Mouse (Mus musculus): ENCODE results near the gene Disp2. TPM values are rescaled to one million over a fixed set of nuclear protein-coding genes. Genes with fewer than 3 reads are reported as not detected.

Disp2 gene
- total RNA-seq (2021): 10 to 100 TPM; 53.4 to 54.0 TPM
- long read RNA-seq, experiment 1, full-length matches to known transcripts: 2 of 3 reads
- long read RNA-seq, experiment 1, partial matches to known transcripts: 0 of 3 reads
- long read RNA-seq, experiment 1, other reads (novel, unspliced or antisense): 1 of 3 reads
- long read RNA-seq, experiment 2, partial matches to known transcripts: 0 of 10 reads
- long read RNA-seq, experiment 2, other reads (novel, unspliced or antisense): 10 of 10 reads

DNA sequence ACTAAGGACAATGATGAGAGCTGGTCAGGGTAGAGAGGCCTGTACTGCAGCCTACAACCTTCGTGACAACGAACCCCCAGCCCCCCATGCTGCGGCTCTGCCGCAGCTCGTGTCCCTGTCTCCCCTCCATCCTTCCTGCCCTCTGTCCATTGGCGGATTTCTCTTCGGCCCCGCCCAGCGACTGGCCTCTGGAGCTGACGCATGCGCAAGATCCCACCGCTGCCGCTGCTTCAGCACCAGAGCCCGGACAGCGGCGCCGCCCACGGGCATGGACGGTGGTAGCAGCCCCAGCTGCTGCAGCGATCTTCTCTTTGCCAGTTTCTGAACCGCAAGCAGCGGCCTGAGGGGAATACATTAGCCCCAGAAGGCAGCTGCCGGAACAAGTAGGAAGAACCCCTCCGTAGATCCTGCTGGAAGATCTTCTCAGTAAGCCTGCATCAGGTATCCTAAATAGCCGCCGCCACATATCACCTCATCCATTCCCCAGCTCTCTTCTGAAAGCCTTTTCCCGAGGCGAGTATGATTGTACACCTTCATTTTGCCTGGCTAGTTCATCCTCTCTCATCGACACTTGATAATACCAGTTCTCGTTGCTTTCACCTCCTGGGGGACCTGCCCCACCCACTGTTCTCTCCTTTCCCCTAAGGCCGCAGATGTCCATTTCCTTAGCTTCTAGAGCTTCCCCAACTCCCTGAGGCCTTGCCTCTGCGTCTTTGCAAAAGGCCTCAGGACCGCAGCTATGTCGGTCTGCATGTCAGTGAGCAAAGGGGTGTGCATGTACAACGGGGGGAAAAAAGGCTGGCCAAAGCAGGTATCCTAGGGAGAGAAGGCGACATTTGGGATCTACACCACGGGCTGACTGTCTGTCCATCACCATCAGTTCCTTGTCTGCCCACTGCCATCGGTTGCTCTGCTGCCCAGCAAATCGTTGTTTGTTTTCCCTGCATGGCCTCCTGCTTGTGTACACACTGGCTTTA, at the start of gene Disp2:
Gene Disp2 (plus strand): TSS at position 216 of the 977 bp plus-strand sequence.
- DNase-seq (ENCODE audit: low spot score in 2 of 2): peak; percentile 88 to 89

DNA sequence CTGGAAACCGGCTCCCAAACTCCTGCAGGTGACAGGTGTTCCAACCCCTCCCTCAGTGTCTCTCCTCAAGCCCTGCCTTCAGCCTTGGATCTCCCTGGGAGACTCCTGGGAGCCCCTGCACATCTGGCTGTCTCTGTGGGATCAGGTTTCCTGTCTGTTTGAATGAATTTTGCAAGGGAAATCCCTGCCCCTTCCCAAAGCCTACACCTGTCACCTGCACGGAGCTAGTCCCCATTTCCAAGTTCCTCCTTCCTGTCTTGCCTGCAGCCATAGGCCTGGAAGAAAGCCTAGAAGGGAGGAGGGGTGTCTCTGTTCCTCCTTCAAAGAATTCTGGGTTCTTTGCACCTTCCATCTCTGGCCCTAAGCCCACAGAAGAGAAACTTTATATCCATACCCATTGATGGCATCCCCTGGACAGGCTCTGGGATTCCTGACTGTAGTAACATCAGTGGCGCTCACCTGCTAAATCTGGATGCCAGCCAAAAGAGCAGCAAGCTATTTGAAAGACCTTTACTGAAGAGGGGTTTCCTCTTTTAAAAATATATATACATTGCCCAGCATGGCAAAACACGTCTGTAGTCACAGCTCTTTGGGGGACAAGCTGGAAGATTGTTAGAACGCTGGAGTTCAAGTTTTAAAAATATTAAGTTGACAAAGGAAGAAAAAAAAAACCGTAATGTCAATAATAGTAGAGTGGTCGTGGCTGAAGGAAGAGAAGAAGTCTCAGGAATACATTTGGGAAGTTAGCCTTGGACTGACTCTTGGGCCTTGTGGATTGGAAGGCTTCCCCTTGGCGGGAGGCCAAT, 49.5 kb upstream of the Disp2 start:
- DNase-seq (ENCODE audit: low spot score in 2 of 2): no peak

DNA sequence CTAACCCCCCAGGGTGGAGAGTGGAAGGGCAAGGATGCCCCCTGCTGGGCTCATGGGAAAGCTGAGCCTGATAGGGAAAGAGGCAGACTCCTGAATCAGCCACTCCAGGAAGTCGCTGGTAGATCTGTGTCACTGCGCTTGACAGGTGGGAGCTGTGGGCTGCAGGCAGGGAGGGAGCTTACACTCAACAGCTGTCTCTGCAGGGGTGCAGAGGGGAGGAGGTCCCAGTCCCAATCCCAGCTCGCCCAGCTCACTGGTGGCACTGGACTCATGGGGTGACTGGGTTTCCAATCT, 49.0 kb upstream of the Disp2 start:
- peak; percentile 70 to 71 for DNase-seq (ENCODE audit: low spot score in 2 of 2)

DNA sequence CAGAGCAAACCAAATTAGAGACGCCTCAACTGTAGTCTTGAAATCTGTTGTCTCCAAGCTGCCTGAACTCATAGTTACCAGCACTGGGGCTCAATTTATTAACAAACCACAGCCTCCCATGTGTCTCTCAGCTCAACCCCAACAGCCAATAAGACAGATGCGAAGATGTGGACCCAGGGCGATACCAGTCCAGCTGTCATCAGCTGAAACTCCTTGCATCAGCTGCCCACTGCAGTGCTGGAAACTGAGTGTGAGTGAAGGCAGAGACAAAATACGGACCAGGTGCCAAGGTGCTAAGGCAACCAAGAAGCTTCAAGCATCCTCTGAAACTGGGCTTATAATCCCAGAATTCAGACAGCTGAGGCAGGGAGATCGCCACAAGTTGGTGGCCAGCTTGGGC, 47.5 kb upstream of the Disp2 start:
- DNase-seq (ENCODE audit: low spot score in 2 of 2): no peak

DNA sequence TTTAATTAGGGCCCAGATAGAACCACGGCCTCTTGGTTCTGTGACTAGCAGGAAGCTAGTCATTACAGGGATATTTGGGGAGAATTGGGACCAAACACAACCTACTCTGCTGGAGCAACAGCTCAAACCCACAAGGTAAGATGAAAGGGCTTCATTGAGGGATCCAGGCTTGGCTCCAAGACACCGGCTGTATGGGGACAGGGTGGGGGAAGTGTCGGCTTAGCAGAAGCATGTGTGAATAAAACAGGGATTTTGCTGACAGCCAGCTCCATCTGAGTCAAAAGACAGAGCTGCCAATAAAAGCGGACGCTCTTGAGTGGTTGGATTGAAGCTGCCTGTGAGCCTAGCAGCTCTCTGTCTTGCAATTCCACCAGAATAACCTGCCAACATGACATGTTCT, 46.2 kb upstream of the Disp2 start:
- no peak for DNase-seq (ENCODE audit: low spot score in 2 of 2)

DNA sequence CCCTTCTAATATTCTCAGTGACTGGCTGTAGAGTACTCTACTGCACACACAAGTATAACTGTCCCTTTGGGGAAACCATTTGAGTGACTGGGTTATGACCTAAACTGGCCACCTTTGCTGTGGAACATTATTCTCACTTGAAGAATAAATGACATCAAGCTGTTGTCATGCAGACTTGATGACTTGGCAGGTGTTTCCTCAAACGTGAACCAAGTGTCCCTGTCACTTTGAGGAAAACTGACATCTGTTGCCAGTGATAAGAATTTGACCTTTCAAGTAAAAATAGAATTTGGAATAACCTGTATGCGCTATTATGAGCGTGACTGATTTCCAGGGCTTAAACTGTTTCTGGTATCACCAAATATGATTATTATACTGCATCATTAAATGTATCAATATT, 39.2 kb upstream of the Disp2 start:
- no peak for DNase-seq (ENCODE audit: low spot score in 2 of 2)

DNA sequence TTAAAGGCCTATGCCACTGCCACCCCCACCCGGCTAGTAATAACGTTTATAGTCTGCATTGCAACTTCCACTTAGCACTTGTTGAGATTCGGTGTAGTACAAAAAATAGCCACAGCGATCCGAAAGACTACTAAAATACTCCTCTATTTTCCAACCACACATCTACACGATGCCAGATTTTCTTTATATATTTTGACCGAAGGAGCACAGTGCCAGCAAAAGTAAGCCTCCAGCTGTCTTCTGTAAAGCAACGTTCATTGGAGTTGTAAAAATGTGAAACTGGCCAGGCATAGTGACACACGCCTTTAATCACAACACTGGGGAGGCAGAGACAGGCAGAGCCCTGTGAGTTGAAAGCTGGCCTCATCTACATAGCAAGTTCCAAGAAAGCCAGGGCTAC, 38.3 kb upstream of the Disp2 start:
- no peak for DNase-seq (ENCODE audit: low spot score in 2 of 2)

DNA sequence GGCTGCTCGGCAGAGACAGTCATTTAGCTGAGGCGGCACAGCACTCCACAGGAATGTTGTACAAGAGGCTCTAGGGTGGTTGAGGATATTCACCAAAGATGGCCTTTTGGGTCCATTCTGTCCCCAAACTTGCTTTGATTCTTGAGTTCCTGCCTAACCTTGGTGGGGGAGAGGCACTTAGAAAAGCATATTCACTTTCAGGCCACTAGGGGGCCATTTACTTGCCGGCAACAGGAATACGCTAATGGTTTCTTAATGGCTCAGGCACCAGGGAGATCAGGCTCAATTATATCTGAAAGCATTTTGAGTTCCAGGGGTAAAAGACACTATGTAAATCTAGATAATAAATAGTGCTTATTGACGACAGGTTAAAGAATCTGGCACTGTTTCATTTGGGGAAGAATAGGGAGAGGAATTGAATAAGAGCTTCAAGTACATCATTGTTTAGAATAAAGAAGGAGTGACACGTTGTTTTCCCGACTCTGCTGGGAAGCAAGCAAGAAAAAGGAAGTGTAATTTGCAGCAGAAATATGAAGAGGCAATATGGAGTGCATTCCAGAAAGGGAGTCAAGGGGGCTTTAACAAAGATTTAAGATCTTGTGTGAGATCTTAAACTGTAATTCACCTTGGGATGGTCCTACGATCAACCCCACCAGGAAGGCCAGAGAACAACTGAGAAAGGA, 36.1 kb upstream of the Disp2 start:
- no peak for DNase-seq (ENCODE audit: low spot score in 2 of 2)

DNA sequence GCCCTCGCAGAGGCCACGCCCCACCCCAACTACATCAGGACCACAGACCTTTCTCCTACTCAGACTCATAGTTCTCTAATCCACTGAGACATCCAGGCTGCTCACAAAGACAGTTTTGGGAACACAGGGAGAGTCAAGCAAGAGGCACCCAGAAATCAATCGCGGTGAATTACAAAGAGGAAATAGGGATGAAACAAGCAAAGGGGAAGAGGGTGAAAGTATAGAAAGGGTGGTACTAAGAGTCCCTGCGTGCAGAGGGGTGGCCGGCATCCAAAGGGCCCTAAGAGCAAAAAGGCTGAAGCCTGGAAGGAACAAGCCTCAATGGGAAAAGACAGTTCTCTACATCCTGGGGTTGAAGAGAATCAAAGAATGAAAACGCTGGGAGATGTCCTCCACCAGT, 34.9 kb upstream of the Disp2 start:
- no peak for DNase-seq (ENCODE audit: low spot score in 2 of 2)

DNA sequence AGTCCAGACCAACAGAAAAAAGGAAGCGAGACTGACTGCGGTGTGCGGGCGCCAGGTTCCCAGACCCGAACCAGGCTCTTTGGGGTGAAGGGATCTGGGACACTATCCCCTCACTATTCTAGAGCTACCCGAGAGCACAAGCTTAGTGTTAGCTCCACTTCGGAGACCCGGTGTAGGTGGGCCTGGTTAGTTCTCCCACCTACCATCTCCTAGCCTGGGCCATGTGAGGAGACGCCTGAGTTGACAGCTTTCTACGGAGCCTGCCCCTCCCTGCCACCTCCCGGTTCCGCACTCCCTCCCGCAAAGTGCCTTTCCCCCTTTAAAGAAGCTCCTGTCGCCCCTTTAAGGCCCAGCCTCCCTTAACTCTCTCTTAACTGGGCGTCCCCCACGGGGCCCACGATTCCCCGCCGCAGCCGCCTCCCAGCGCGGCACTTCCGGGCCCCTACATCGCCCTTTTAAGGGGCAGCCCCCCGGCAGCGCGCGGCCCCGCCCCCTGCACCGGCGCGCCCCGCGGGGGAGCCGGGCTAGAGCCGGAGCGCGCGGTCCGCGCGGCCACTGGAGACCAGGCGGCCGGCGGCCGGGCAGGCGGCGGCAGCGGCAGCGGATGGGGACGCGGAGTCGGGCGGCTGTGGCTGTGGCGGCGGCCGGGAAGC, 34.2 kb upstream of the Disp2 start, which contains the start of gene Inafm2:
Gene Inafm2 (plus strand): TSS at position 527 of the 653 bp plus-strand sequence.
- peak; percentile 77 to 87 for DNase-seq (ENCODE audit: low spot score in 2 of 2)

DNA sequence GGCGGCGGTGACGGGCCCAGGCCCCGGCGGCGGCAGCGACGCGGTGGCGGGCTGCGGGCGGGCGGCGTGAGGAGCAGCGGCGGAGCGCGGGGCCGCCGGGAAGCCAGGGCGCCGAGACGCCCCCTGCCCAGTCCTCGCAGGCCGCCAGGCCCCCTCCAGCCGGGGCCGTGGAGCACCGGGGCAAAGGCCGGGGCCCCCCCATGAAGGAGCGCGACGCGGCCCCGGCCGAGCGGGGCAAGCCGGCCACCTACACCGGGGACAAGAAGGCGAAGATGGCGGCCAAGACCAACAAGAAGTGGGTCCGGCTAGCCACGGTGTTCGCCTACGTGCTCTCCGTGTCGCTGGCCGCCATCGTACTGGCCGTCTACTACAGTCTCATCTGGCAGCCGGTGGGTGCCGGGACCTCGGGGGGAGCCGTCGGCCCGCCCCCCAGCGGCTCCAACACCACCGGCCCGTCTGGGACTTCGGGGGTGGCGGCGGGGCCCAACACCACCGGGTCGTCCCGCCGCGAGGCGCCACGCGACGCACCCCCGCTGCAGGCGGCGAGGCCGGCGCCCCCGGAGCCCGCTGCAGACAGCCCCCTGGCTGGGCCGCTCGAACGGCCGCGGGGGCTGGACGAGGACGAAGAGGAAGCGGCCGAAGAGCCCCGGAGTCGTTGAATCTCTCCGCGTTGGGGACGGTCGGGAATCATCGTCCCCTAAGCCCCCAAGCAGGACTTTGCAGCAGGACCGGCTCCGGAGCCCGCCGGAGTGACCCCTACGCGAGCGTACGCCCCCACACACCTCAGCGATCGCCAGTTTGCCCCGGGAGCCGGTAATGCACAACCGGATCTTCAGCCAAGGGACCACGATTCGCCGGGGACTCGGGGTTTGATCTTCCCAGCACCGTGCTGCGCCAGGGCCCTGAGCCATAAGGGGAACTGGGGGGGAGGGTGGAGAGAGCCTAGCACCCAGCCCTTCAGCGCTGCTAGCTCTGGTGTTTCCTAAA, 33.3 kb upstream of the Disp2 start:
- DNase-seq (ENCODE audit: low spot score in 2 of 2): no peak

DNA sequence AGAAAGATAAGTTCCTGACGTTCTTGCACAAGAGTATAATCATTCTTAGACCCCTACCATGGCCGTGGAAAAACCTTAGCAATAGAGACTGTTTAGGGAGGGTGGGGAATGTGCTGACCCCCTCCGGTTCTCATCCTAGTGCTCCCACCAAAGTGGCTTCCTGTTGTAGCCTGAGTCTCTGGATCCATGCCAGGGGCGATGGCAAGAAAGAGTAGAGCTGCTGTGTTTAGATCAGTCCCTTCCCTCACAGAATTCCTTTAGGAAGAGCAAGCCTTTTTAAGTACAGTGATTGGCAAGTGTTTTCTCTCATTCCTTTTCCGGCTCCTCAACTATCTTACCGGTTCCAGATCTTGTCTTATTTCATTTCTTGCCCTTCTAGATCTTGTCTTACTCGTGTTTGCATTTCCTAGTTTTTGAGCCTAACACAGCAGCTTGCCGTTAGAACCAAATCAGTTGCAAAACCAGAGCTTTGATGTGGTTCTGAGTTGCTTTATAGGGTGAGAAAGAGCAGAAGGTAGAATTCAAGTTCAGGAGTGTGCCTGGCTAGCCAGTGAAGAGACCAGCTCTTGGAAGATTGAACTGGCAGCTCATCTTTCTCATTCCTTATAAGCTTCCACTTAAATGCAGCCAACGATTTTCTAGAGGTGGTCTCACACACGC, 32.1 kb upstream of the Disp2 start:
- no peak for DNase-seq (ENCODE audit: low spot score in 2 of 2)

DNA sequence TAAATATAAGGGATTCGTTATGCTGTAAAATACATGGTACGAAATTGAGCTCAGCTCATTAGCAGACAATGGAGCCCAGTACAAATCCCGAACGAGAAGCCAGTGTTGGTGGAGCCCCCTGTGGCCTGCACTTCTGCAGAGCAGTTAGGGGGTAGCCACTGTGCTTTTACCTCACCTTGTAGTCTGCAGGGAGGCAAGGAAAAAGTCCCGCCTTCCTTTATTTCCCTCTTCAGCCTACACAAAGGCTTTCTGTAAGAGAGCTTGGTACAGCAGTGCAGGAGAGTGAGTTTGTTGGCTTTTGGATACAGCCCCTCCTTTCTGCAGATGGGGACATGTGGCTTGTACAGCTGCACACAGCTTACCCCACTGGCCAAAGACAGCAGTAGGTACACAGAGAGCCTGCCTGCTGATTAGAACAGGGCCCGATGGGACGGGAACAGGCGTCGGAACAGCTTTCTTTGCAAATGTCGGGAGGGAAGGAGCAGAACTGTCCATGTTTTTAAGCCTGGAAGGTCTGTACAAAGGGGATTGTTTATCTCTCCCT, 30.1 kb upstream of the Disp2 start:
- no peak for DNase-seq (ENCODE audit: low spot score in 2 of 2)

DNA sequence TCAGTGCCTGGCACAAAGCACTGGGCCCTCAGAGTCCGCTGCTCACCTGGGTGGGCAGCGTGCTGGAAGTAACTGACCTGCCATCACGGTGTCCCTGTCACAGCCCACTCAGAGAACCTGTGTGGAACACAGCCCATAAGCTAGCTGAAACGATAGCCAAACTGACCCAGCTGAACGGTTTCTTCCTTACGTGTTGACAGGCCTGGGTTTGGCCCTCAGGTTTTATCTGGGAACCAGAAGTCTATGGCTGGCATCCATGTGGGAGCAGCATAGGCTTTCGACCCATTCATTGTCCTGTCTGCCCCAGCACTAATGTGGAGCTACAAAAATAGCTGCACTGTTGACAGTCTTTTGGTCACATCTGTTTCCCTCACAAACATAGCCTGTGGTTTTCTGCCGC, 29.0 kb upstream of the Disp2 start:
- no peak for DNase-seq (ENCODE audit: low spot score in 2 of 2)

DNA sequence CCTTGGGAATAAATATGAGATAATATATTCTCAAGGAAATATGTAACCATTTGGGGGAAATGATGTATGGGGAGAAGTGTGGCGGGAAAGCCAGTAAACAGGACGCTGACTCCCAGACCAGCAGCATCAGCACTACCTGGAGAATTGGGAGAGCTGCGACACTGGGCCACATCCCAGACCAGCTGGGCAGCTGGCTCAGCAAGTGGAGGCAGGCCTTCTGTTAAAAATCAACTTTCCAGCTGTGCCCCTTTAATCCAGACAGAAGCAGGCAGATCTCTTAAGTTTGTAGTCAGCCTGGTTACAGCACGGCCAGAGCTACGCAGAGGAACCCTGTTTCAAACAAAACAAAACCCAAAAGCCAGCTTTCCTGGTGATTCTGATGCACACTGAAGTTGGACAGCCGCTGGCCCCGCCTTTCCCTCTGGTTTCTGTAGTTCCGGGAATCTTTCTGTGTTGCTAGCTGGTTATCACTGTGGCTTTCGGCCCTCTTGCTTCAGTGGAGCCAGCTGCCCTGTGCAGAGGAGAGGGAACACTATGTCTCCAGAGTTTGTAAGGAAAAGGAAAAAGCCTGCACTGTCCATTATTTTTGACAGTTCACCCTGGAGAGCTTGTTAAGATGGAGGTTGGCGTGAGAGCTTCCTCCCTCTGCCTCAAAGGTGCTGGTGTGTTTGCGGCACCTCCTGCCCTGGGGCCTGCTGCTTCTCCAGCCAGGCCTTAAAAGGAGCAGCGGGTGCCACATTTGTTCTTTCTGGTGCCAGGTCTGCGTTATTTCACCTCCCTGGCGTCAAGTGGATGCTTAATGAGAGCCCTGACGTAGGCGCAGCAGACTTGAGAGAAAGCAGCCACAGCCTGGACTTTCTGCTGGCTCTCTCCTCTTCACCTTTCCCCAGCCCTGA, 27.4 kb upstream of the Disp2 start:
- DNase-seq (ENCODE audit: low spot score in 2 of 2): no peak

DNA sequence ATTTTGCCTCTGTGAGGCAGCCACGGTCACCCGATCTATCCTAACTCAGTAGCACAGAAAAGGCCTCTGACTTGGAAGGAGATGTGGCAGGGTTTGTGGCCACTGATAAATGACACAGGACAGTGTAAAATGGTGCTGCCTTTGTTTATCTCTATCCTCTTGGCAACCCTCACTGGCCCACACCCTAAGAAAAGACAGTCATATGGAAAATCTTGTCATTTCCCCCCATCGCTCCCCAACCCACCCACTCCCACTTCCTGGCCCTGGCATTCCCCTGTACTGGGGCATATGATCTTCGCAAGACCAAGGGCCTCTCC, 26.8 kb upstream of the Disp2 start:
- DNase-seq (ENCODE audit: low spot score in 2 of 2): no peak

DNA sequence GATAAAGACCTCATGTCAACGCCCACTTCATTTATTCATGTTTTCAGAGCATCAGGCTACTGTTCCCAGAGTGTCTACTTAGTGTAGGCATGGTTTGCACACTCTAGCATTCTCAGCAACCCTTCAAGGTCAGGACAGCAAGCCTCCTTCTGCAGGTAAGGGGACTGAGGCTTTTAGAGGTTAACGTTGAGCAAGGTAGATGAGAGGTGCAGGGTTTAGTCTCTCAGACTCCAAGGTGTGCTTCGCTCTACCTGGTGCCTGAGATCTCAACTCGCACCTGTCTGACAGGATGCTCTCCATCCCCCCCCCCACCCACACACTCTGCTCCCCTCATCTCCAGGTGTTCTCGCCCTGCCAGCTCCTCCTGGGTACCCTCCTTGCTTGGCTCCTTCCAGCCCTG, 25.4 kb upstream of the Disp2 start:
- no peak for DNase-seq (ENCODE audit: low spot score in 2 of 2)

DNA sequence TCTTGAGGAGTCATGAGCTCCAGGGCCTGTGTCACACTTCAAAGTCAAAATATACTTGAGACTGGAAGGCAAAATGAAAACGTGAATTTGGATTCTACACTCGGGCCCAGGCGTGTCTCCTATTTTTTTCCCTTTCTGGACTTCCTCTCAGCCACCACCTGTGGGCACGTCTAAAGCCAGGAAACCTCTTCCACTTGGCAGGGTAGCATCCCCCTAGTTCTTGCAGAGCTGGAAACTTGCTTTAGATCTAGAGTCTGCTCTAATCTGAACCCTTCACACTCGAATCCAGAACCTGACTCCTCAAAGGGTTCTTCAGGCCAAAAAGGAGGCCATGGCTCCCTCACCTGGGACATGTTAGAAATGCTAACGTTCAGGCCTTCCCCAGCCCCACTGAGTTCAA, 24.1 kb upstream of the Disp2 start:
- DNase-seq (ENCODE audit: low spot score in 2 of 2): no peak

Data from adrenal gland, postnatal 4 days (tissue).